Mouse (Mus musculus): ENCODE measurements at regions not wholly inside any gene's neighbourhood (a gene's known extent, or its start where the extent isn't known, plus 50 kb on each side); places are given as distances from the start of the nearest gene placed in this dataset.
"Not testable (repeated sequence)": the region's sequence is repeated elsewhere in the genome, so short reads cannot be mapped to it uniquely, and the experiment has no call there.

DNA sequence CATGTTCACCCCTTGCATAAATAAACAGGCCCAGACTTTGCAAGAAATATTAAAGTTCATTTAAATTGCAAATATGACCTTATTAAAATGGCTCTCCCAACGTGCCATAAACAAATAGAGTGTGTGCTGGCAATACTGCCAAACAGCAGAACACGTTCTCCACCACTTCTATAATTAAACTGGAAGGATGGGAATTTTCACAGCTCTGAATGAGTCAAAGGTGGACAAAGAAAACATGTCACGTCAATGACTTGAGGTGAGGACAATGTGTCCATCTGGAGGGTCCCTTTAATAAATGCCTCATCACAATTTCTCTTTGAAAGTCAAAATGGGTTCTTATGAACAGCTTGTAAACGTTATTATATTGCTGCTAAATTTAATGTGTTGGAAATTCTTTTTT, 114.8 kb downstream of the Galc start:
- DNase-seq = no peak

DNA sequence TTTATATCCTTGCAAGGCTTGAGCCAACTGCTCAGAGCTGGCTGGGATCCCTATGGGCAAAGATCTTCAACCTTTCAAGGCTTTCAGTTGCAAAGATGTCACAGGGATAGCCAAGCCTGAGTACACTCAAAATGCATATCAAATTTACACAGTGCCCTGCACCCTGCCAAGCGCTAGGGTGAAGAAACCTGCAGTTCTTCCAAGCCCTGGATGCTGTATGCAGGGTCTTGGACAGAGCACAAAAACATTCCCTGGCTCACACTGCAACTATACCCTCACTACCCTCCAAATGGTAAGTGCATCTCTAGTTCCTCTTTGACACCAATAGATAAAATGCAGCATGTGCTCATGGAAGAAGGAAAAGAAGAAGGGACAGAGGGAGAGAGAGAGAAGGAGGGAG, 116.1 kb downstream of the Galc start:
- DNase-seq = no peak

- not testable (repeated sequence) for DNase-seq
Observed at GRCm38 (mm10) chr12:98139906-98140305, 119.4 kb downstream of the Galc start.

GRCm38 (mm10) chr12:98131276-98131675, 128.0 kb downstream of the Galc start:
- no peak for DNase-seq

DNA sequence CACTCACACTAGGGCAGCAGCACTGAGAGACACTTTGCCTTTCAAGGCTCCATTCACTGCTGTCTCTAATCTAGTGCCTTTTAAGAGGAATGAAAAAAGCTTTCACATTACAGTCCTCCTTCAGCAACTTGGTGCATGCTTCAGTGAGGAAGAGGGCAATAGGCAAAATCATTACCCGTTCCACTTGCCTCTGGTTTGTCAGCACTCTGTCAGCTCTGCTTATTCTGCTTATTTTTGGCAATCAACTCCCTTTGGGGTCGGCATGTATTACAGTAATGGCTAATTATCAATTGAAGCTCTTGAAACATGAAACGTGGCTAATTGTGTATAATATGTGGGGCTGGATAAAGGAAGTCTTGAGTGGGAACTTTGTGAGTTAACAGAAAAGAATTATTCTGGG, 135.7 kb downstream of the Galc start:
- no peak for DNase-seq

GRCm38 (mm10) chr12:98108039-98108438, 151.2 kb downstream of the Galc start:
- DNase-seq = no peak

- no peak for DNase-seq
Observed at GRCm38 (mm10) chr12:98106789-98107684, 152.2 kb downstream of the Galc start.

- DNase-seq = no peak
Observed at GRCm38 (mm10) chr12:98106151-98106788, 153.0 kb downstream of the Galc start.

DNA sequence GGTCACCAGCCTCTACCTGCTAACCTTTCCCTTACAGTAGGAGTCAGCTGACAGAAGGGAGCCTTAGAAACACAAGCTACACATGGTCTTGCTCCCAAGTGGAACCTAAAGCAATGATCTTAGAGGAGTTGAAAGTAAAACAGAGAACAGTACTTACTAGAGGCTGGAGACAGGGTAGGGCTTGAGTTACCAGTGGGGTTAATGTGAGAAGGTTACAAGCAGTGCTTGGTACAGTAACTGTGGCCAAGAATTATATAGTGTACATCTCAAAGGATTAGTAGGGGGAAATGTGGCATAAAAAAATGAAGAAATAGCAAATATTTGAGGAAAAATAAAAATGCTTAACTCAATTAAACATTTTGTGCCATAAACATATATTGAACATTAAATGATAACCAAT, 153.5 kb downstream of the Galc start:
- no peak for DNase-seq

DNA sequence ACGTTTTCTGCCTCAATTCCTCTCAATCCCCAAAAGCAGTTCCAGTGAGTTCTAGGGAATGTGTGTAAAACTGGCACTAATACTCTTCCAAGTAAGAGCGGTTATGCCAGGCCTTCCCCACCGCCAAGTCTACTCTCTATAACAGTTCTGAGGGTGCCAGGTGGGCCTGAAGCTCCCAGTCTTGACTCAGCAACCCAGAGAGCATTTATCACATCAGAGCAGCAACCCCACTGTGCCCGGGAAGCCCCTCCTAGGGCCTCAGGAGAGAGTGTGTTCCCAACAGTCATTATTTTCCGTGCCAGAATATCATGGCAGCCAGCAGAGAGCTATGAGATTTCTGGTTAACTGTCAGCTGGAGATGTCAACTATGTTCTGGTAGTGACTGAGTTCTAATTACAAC, 169.1 kb downstream of the Galc start:
- no peak for DNase-seq

- DNase-seq = no peak
Observed at GRCm38 (mm10) chr12:98078351-98078750, 180.9 kb downstream of the Galc start.

GRCm38 (mm10) chr12:98075580-98075979, 183.7 kb downstream of the Galc start:
- DNase-seq = no peak

DNA sequence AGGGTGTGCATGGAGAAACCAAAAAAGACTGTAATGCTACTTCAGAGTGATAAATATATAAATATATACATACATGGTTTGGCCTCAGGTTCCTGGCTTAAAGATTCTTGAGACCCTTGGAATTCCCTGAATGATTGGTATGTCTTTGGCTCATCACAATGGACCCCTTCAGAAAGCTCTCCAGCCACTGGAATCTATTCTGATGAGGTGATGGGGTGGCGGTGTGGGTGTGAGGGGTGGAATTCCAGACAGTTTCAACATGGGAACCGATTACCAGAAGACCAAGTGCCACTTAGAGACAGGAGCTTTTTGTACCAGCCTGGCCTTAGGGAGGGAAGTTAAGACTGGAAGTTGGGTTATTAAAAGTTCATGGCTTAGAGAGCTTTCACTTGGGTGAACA, 190.1 kb downstream of the Galc start:
- DNase-seq = no peak

DNA sequence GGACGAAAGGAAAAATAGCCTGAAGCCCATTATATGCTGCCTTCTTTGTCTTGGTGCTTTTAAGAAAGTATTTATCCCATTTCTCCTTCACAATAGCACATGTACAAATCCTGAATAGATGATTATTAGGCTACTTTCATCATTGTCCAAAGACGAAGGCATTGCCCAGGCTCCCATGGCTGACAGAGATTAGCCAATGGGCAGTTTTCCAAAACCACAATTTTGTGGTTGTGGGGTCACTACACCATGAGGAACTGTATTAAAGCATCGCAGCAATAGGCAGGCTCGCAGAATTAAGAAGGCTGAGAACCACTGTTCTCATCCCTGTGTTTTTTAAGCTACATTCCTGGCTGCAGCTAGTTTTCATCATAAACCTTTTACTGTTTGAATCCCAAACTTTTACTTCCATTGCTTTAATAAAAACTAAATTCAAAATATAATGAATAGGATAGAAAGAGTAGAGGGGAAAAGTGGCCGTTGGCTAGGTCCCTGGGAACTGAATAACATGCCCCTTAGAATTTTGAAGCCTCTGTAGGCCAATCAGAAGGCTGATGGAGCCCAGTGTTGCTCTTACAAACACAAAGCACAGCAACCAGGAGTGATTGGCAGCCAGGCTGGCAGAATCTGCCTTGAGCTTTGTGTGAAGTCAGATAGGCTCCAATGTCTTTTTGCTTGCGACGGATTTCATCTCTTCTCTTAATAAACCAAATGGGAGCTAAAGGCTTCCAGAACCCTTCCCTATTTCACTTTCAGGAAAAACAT, 199.7 kb downstream of the Galc start:
- no peak for DNase-seq

DNA sequence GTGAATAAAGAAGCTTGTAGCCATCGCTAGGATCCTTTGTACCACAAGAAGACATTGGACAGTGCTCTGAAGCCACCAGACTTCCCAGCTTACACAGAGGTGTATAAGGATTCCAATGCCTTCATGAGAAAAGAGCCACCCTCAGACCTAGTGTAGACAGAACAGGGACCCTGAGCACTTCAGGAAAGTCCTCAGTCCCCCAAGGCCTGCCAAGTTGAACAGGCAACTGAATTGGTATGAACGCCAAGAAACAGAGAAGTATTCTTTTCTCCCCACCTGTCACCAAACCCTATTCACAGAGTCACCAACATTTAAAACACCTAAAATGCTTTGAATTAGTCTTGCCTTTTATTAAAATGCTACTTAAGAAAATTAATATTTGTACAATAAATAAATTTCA, 200.3 kb downstream of the Galc start:
- no peak for DNase-seq

DNA sequence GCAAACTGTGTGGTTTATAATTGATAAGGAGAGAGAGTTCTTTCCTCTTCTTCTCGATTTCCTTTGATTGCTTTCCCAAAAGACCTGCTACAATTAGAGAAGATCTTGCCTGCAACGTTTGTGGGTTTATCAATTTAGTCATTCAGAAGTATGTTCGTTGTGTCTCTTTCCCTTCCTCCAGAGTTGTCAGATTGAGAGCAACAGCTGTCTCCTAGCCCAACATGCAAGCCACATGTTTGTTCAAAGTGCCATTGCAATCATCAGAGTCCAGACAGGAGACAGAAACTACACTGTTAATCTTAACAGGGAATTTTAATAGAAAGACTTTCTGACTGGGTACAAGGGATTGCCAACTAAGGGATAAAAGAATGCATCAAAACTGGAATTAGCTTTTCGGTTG, 208.3 kb downstream of the Galc start:
- no peak for DNase-seq

DNA sequence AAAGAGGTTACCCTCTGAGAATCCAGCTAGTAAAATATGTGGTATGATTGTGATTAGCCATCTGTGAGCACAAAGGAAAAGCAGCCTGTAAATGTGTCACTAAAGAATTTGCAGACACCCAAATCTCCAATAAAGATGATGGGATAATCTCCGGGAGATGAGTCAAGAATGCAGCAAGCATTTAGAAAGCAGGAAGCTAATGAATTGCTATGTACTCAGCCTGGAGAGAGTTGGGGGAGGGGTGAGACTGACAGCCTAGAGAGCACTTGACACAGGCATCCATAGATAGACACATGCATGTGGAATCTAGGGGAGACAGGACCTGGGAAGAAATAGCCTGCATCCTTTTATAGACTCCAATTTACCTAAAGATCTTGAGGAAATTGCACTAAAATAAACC, 208.8 kb downstream of the Galc start:
- no peak for DNase-seq

DNA sequence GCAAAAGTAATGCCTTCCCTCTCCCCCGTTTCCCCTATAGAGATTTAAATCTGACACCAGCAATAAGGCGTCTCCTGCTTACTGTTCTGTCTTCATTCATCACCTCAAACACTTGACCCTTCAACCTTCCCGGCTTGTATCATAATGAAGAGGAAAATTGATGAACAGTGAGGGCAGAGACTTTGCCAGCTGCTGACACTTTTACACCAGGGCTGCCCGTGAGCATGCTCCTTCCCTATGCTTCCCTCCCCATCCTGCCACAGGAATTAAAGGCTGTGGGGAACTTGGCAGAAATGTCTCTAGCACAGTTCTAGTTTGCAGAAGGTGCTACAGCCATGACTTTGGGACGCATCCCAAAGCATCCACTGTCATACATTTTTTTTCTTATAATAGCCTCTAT, 209.2 kb downstream of the Galc start:
- DNase-seq = no peak

DNA sequence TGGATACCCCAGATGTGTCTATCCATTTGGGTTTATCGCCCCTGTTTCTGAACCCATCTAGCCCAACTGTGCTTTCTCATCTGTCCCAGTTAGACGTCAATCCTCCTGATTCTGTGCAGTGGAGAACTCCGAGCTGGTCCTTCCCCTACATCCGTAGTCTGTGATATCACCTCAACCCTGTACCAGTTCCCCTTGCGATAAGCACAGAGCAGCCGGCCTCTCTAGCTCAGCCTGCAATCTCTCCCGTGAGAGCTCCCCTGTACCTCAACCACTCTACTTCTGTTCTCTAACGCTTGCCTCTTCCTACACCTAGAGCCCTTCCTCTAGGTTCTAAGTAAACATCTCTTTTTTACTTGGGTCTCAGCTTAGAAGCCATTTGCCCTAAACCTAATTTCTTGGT, 211.5 kb downstream of the Galc start:
- DNase-seq = no peak

GRCm38 (mm10) chr12:98046459-98047440, 212.5 kb downstream of the Galc start:
- DNase-seq = no peak

GRCm38 (mm10) chr12:98045784-98046458, 213.3 kb downstream of the Galc start:
- no peak for DNase-seq

DNA sequence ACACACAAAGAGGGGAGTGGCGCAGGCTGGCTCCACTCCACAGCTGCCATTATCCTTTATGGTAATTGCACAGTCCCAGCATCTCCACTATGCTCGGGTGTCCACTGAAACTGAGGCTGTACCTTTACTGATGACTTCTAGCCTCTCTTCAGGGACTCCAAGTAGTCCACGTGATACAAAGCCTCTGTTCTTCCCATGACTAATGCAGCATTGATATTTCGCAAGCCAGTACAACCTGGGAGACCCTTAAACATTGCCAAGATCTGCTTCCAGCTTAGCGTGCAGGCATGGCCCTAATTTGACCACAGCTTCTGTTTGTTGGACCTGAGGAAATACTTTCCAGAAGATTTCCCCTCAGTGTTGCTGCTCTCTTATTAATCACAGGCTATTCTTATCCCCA, 215.8 kb downstream of the Galc start:
- DNase-seq = no peak

All from cerebellum, adult 9-11 months (tissue).